Mouse (Mus musculus) C2C12 (cell line): ENCODE results near the gene Derl3.

Experiments used
- CTCF ChIP-seq: IDR thresholded peaks from one replicate; pipeline ENCODE4 v1.5.1; 2011; ENCODE audit not compliant: control insufficient read depth, insufficient read depth, insufficient read length
- USF1 ChIP-seq: IDR thresholded peaks from one replicate; pipeline ENCODE4 v1.6.1; 2011; ENCODE audit warnings: low read depth, mild to moderate bottlenecking, control low read depth, moderate library complexity

DNA sequence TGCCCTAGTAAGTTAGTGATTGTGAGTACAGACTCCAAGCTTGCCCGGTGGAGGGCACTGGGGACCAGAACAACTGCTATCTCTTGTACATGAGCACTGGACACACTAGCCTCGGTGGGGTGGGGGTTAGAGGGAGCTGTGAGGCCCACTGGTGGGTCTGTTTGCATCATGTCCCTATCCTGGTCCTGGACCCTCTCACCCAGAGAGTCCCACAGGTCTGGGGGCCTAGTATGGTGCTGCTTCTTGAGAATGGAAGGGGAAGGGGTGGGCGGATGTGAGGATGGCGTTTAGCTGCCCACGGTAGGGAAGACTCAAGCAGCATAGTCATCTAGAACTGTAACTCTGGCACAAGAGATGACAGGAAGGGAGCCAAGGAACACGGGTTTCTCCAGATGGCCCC lies 38.4 kb upstream of the Derl3 start:
- TF ChIP-seq USF1 (no peak), CTCF (no peak)
